Mouse (Mus musculus): ENCODE results near the gene Stk26. TPM values are rescaled to one million over a fixed set of nuclear protein-coding genes. Genes with fewer than 3 reads are reported as not detected.

Gene Stk26
- polyA plus RNA-seq, 1 experiment from 2014 or later, result 25.4 TPM

- DNase-seq (ENCODE audit: low spot score), result peak; percentile 19
Observed at GRCm38 (mm10) chrX:50924629-50925364, 84.0 kb downstream of the Stk26 start.

GRCm38 (mm10) chrX:50926893-50927545 is 86.2 kb downstream of the Stk26 start:
- no peak for DNase-seq (ENCODE audit: low spot score)

- peak; percentile 52 for DNase-seq (ENCODE audit: low spot score)
Observed at GRCm38 (mm10) chrX:50930309-50930708, 89.5 kb downstream of the Stk26 start.

GRCm38 (mm10) chrX:50937117-50937516 is 96.3 kb downstream of the Stk26 start:
- DNase-seq (ENCODE audit: low spot score), result no peak

GRCm38 (mm10) chrX:50942610-50943009 is 101.8 kb downstream of the Stk26 start, which contains the start of gene Frmd7:
Gene Frmd7 (minus strand): TSS chrX:50942710.
- no peak for DNase-seq (ENCODE audit: low spot score)

Other genes with a start within 250 kb of the Stk26 start
- gene Frmd7, start 101.7 kb downstream of the Stk26 start, polyA plus RNA-seq (2015; fragmentation: Nextera tagmentation; extraction: Ambion mirVana), result 0.07 and 0.10 TPM in 2 replicates
- gene Rap2c, start 177.0 kb downstream of the Stk26 start, polyA plus RNA-seq (2015; fragmentation: Nextera tagmentation; extraction: Ambion mirVana), result 38.3 and 40.4 TPM in 2 replicates